Mouse (Mus musculus): ENCODE data around the gene P3h3. TPM values are rescaled to one million over a fixed set of nuclear protein-coding genes. Genes with fewer than 3 reads are reported as not detected.
"Not testable (repeated sequence)": the region's sequence is repeated elsewhere in the genome, so short reads cannot be mapped to it uniquely, and the experiment has no call there.

The P3h3 gene
- polyA plus RNA-seq, 1 experiment: 123 TPM

- TF ChIP-seq POLR2A (IDR thresholded peaks at IDR 0.05; ENCODE audit: borderline replicate concordance, extremely low read depth, insufficient read depth, insufficient read length, poor library complexity, severe bottlenecking) (no peak), CTCF (IDR thresholded peaks at IDR 0.05; ENCODE audit: borderline replicate concordance, extremely low read depth, insufficient read depth, insufficient read length) (no peak)
- DNase-seq (ENCODE audit: low read depth): no peak
These were observed 51.0 kb downstream of the P3h3 start for GRCm38 (mm10) chr6:124806446-124807140.

GRCm38 (mm10) chr6:124805341-124806321 lies 51.9 kb downstream of the P3h3 start:
- DNase-seq (ENCODE audit: low read depth): peak; percentile 96
- TF ChIP-seq CTCF (IDR thresholded peaks at IDR 0.05; ENCODE audit: borderline replicate concordance, extremely low read depth, insufficient read depth, insufficient read length) (peak; percentile 33; the same call in 1 of the 2 replicates), POLR2A (IDR thresholded peaks at IDR 0.05; ENCODE audit: borderline replicate concordance, extremely low read depth, insufficient read depth, insufficient read length, poor library complexity, severe bottlenecking) (no peak)

GRCm38 (mm10) chr6:124804341-124804740 lies 53.2 kb downstream of the P3h3 start:
- no peak for DNase-seq (ENCODE audit: low read depth)
- TF ChIP-seq POLR2A (IDR thresholded peaks at IDR 0.05; ENCODE audit: borderline replicate concordance, extremely low read depth, insufficient read depth, insufficient read length, poor library complexity, severe bottlenecking): no peak
- no peak for TF ChIP-seq CTCF (IDR thresholded peaks at IDR 0.05; ENCODE audit: borderline replicate concordance, extremely low read depth, insufficient read depth, insufficient read length)

GRCm38 (mm10) chr6:124803691-124804090 lies 53.9 kb downstream of the P3h3 start:
- DNase-seq (ENCODE audit: low read depth): not testable (repeated sequence)

- TF ChIP-seq POLR2A (IDR thresholded peaks at IDR 0.05; ENCODE audit: borderline replicate concordance, extremely low read depth, insufficient read depth, insufficient read length, poor library complexity, severe bottlenecking) (no peak), CTCF (IDR thresholded peaks at IDR 0.05; ENCODE audit: borderline replicate concordance, extremely low read depth, insufficient read depth, insufficient read length) (no peak)
- no peak for DNase-seq (ENCODE audit: low read depth)
These were observed 54.5 kb downstream of the P3h3 start for GRCm38 (mm10) chr6:124803061-124803460.

- DNase-seq (ENCODE audit: low read depth): not testable (repeated sequence)
These were observed 55.2 kb downstream of the P3h3 start for GRCm38 (mm10) chr6:124802400-124802799.

GRCm38 (mm10) chr6:124796200-124796599 lies 61.4 kb downstream of the P3h3 start:
- TF ChIP-seq CTCF (IDR thresholded peaks at IDR 0.05; ENCODE audit: borderline replicate concordance, extremely low read depth, insufficient read depth, insufficient read length): no peak
- no peak for TF ChIP-seq POLR2A (IDR thresholded peaks at IDR 0.05; ENCODE audit: borderline replicate concordance, extremely low read depth, insufficient read depth, insufficient read length, poor library complexity, severe bottlenecking)
- DNase-seq (ENCODE audit: low read depth): no peak

- no peak for DNase-seq (ENCODE audit: low read depth)
- TF ChIP-seq POLR2A (IDR thresholded peaks at IDR 0.05; ENCODE audit: borderline replicate concordance, extremely low read depth, insufficient read depth, insufficient read length, poor library complexity, severe bottlenecking): no peak
- no peak for TF ChIP-seq CTCF (IDR thresholded peaks at IDR 0.05; ENCODE audit: borderline replicate concordance, extremely low read depth, insufficient read depth, insufficient read length)
These were observed 61.8 kb downstream of the P3h3 start for GRCm38 (mm10) chr6:124795781-124796180.

GRCm38 (mm10) chr6:124791911-124792310 lies 65.6 kb downstream of the P3h3 start:
- no peak for DNase-seq (ENCODE audit: low read depth)
- TF ChIP-seq CTCF (IDR thresholded peaks at IDR 0.05; ENCODE audit: borderline replicate concordance, extremely low read depth, insufficient read depth, insufficient read length) (no peak), POLR2A (IDR thresholded peaks at IDR 0.05; ENCODE audit: borderline replicate concordance, extremely low read depth, insufficient read depth, insufficient read length, poor library complexity, severe bottlenecking) (no peak)

Other genes with a start within 250 kb of the P3h3 start
- 0.31 and 0.32 TPM in 2 replicates for gene C1s2, start 221.7 kb downstream of the P3h3 start, polyA plus RNA-seq (2012; rRNA removed)
- gene Lpcat3, start 194.7 kb downstream of the P3h3 start, polyA plus RNA-seq (2012; rRNA removed): 54.8 and 58.7 TPM in 2 replicates
- gene Emg1, start 145.6 kb downstream of the P3h3 start, polyA plus RNA-seq (2012; rRNA removed): 95.2 and 132 TPM in 2 replicates
- gene Phb2, start 145.4 kb downstream of the P3h3 start, polyA plus RNA-seq (2012; rRNA removed): 168 and 174 TPM in 2 replicates
- gene Ptpn6, start 119.0 kb downstream of the P3h3 start, polyA plus RNA-seq (2012; rRNA removed): 2.6 and 2.9 TPM in 2 replicates
- 429 and 583 TPM in 2 replicates for gene Grcc10, start 116.4 kb downstream of the P3h3 start, polyA plus RNA-seq (2012; rRNA removed)
- not detected in 2 replicates for gene Gm45234, start 101.7 kb downstream of the P3h3 start, polyA plus RNA-seq (2012; rRNA removed)
- 62.8 and 136 TPM in 2 replicates for gene Atn1, start 101.2 kb downstream of the P3h3 start, polyA plus RNA-seq (2012; rRNA removed)
- 48.6 and 69.6 TPM in 2 replicates for gene Eno2, start 88.1 kb downstream of the P3h3 start, polyA plus RNA-seq (2012; rRNA removed)
- 5.6 and 8.7 TPM in 2 replicates for gene Lrrc23, start 78.0 kb downstream of the P3h3 start, polyA plus RNA-seq (2012; rRNA removed)
- gene Spsb2, start 49.1 kb downstream of the P3h3 start, polyA plus RNA-seq (2012; rRNA removed): 5.3 and 5.7 TPM in 2 replicates
- 318 and 333 TPM in 2 replicates for gene Tpi1, start 43.5 kb downstream of the P3h3 start, polyA plus RNA-seq (2012; rRNA removed)
- 157 and 162 TPM in 2 replicates for gene Usp5, start 28.3 kb downstream of the P3h3 start, polyA plus RNA-seq (2012; rRNA removed)
- gene Cdca3, start 28.2 kb downstream of the P3h3 start, polyA plus RNA-seq (2012; rRNA removed): 49.5 and 122 TPM in 2 replicates
- gene Gnb3, start 17.5 kb downstream of the P3h3 start, polyA plus RNA-seq (2012; rRNA removed): 1.9 and 2.6 TPM in 2 replicates
- 107 and 117 TPM in 2 replicates for gene Gpr162, start 6.2 kb upstream of the P3h3 start, polyA plus RNA-seq (2012; rRNA removed)
- gene Cd4, start 30.5 kb upstream of the P3h3 start, polyA plus RNA-seq (2012; rRNA removed): 0.09 and 0.14 TPM in 2 replicates
- gene Lag3, start 54.0 kb upstream of the P3h3 start, polyA plus RNA-seq (2012; rRNA removed): 3.8 and 4.5 TPM in 2 replicates
- 2,630 and 3,258 TPM in 2 replicates for gene Ptms, start 62.4 kb upstream of the P3h3 start, polyA plus RNA-seq (2012; rRNA removed)
- 551 and 626 TPM in 2 replicates for gene Mlf2, start 73.6 kb upstream of the P3h3 start, polyA plus RNA-seq (2012; rRNA removed)
- gene Cops7a, start 107.8 kb upstream of the P3h3 start, polyA plus RNA-seq (2012; rRNA removed): 130 and 170 TPM in 2 replicates
- 49.8 and 68.1 TPM in 2 replicates for gene Pianp, start 138.9 kb upstream of the P3h3 start, polyA plus RNA-seq (2012; rRNA removed)
- gene Zfp384, start 151.4 kb upstream of the P3h3 start, polyA plus RNA-seq (2012; rRNA removed): 107 and 118 TPM in 2 replicates
- gene Ing4, start 182.0 kb upstream of the P3h3 start, polyA plus RNA-seq (2012; rRNA removed): 127 and 169 TPM in 2 replicates
- gene Acrbp, start 191.9 kb upstream of the P3h3 start, polyA plus RNA-seq (2012; rRNA removed): 29.5 and 32.6 TPM in 2 replicates
- gene Lpar5, start 210.2 kb upstream of the P3h3 start, polyA plus RNA-seq (2012; rRNA removed): 1.0 and 1.2 TPM in 2 replicates
- 69.8 and 142 TPM in 2 replicates for gene Chd4, start 238.2 kb upstream of the P3h3 start, polyA plus RNA-seq (2012; rRNA removed)

Measured in brain, embryonic 14.5 days (tissue).